Mouse (Mus musculus): ENCODE measurements around the gene Taf1.

- TF ChIP-seq CTCF (IDR thresholded peaks at IDR 0.05; ENCODE audit: borderline replicate concordance, insufficient read depth, low read length) (no peak), POLR2A (IDR thresholded peaks at IDR 0.05; ENCODE audit: low read depth, low read length) (no peak)
Observed at GRCm38 (mm10) chrX:101617889-101618288, 85.4 kb downstream of the Taf1 start.
